Mouse (Mus musculus): ENCODE measurements at regions not wholly inside any gene's neighbourhood (a gene's known extent, or its start where the extent isn't known, plus 50 kb on each side); places are given as distances from the start of the nearest gene placed in this dataset.

DNA sequence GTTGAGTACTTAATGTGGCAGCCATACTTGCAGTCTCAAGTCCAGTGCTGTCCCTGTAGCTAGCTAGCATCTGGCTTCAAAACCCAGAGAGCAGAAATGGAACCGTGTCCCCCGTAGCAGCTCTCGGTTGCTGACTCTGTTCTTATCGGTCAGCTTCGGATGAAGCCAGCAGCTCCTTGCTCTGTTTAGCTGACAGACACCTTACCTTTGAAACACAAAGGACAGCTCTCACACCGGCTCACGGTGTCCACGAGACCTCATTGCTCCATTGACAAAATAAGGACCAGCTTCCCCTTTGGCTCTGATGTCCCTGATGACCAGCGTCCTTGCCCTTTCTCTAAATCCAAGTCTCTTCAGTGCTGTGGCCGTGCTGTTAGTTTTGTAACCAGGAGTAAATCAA is 435.3 kb upstream of the Kif2a start:
- intact Hi-C loops (cut with DNase I) = no loop called here
- no peak for DNase-seq

DNA sequence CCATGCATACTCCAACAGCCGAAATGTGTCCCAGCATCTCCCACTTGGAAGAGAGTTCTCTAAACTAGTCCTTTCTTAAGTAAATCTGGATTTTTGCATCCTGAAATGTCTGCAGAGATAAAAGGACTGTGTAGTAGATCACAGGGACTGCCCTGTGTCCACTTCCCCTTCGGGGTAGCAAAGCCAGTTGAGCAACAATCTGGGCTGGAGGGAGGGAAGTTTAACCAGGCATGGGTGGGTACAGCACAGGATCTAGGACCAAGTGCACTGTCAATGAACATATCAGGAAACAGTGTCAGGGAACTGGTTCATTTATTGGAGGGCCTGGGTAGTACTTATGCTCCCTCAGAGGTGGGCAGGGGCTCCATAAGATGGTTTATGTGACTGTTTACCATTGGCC is 434.5 kb upstream of the Kif2a start:
- intact Hi-C loops (cut with DNase I) = no loop called here
- no peak for DNase-seq

DNA sequence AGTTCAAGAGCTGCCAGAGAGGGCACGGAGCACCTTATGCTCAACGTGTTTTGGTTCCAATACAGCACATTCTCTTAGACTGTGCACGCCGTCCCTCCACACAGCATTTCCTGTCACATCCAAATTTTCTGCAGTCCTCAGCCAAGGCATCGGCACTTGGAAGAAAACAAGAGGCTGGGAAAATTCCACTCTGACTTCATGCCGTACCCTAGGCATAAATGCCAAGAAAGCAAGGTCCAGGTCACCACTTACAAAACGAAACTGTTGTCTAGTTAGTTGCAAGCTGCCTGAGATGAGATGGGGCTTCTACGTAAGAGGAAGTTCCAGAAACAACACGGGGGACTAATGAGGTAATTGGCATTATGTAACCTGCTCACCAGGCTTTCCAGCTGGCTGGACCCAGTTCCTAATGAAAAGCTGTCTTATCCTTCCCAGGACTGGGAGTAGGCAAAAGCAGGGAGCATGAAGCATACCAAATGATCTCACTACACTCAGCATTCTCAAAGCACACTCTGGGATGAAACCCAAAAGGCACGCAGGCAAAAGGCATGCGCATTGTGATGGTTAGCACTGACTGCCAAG is 427.8 kb upstream of the Kif2a start:
- peak; percentile 63 for DNase-seq
- intact Hi-C loops (cut with DNase I) = no loop called here

DNA sequence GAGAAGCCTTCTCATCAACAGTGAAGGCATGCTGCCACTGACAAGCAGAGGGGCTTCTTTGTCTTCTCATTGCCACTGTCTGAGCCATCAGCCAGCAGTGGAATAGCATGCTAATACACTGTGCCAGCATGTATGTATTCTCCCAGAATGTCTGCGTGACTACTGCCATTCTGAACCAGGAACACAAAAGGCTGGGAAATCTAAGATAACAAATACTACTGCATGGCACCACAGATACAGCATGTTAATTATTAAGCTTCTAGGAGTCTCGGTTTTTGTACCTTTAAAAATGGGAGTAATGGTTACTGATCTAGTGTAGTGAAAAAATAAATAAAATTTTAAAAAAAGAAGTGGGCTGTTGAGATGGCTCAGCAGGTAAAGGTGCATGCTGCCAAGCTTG is 425.9 kb upstream of the Kif2a start:
- intact Hi-C loops (cut with DNase I) = no loop called here
- no peak for DNase-seq

DNA sequence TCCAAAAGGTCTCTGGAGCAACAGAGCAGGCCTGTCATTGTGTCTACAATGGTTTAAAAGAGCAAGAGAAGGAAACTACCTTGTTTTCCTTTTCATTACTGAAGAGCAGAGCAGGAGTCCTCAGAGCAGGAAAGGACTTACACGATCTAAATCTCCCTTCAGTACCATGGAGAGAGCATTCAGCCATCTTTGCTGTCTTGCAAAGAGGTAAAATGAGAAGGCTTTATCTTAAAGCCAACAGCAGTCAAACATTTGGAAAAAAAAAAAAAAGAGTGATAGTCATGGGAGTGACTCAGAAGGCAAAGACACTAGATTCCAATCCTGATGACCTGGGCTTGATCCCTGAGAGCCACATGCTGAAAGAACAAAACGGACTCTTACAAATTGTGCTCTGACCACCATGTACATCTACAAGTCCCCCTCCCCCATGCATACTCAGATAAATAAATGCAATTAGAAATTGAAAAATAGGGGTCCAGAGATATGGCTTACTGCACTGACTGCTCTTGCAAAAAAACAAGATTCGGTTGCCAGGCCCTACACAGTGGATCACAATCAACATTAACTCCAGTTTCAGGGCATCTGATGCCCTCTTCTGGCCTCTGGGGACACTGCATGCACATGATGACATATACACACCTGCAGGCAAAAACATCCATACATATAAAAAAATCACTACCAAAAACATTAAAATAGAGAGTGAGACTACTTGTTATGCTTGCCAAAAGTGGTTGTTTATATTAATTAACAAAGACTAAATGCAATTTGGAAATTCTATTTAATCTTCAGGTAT is 397.6 kb upstream of the Kif2a start:
- DNase-seq = no peak
- intact Hi-C loops (cut with DNase I) = no loop called here

DNA sequence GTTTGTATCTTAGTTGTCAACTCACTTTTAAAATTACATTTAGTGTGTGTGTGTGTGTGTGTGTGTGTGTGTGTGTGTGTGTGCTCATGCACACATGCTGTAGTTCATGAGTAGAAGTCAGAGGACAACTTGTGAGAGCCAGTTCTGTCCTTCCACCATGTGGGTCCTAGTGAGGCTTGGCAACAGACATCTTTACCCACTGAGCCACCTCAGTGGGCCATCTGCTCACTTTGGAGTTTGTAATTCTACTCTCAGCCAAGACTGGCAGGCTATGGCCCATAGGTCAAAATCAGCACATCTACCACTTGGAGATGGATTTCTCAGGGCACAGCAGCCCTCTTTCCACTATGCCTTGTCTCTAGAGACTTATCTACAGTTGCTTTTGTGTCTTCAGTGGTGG is 388.3 kb upstream of the Kif2a start:
- peak; percentile 27 for DNase-seq
- intact Hi-C loops (cut with DNase I) = no loop called here

DNA sequence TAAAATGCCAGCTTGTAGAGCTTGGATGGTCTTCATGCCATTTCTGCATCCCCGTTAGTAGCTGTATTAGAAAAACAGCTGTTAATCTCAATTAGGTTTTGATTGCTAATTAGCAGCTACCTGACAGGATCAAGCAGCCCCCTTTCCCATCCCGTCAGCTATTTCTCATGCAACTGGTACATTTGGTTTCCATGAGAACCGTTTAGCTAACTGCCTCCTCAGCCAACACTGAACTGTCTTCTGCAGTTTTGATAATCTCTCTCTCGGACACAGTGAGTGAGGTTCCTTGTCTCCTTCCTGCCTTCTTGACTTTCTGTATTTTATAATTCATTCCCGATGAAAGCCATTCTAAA is 385.7 kb upstream of the Kif2a start:
- DNase-seq = no peak
- intact Hi-C loops (cut with DNase I) = no loop called here

DNA sequence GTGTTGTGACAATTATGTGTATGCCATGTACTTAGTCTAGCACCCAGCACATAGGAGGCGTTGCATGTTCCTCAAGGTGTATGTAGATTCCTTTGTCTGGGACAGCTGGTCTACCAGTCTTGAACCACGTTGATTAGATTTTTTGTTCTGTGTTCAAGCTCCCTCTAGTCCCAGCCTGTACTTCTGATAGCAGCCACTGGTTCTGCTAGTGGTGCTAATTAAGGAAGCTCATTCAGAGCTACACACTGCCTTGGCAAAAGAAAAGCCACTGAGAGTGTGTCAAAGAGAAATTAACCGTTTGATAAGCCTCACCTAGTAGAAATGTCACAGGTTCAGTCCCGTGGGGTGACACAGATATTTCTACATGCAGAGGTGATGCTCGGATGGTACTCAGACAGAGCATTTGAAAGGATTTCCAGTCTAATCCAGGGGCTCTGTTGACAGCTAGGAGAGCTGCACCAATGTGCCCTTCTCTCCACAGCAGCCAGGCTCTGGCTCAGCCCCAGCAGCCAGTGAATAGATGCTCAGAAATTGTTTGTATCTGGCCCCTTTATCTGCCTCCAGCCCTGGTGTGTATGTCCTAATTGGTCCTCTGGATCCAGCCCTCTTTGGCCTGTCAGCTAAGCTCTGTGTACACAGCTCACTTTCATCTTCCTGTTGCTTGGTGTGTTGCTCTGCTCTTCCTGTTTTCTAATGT is 385.2 kb upstream of the Kif2a start:
- intact Hi-C loops (cut with DNase I) = no loop called here
- DNase-seq = peak; percentile 42

DNA sequence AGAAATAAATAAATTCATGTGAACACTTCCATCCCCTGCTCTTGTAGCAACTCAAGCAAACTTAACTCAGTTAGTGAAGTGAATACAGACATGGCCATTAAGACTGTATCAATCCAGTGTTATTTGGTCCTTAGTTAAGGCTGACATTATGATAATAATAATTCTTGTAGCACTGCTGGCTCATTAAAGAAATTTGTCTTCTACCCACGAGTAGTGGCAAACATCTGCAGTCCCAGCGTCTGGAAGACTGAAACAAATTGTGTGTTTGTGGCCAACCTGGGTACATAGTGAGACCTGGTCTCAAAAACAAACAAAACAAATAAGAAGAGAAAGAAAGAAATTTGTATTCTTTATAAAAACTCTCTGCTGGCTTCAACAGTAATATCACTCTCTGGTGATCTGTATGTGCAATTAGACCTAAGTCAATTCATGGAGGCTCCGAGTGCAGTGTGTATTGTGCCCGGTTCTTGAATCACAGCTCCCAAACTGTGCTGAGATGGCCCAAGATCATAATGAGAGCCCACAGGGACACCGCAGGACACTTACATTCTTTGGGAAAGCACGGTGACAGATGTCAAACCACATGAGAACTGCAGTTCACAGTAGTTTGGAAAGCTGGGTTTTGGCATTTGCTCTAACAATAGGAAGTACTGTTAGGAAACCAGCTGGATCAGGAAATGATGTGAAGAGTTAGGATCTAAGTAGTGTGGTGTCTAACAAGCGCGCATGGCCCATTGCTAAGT is 376.9 kb upstream of the Kif2a start:
- intact Hi-C loops (cut with DNase I) = no loop called here
- DNase-seq = no peak

DNA sequence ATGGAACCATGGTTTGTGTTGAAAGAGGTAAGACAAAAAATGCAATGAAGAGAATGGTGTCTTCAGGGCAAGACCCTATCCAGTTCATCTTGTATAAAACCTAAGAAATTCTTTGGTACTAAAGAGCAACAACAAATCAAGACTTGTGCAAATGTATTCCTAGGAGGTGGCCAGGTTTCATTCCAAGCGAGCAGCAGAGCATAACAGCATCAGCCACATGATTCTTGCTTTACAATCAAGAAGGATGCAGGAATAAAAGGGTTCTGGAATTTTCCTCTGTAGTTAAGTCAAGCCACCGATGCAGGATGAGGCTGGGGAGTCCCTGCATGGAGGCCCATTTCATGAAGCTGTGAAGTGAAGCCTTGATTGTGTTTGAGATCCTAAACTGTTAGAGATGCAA is 374.1 kb upstream of the Kif2a start:
- no peak for DNase-seq
- intact Hi-C loops (cut with DNase I) = no loop called here

DNA sequence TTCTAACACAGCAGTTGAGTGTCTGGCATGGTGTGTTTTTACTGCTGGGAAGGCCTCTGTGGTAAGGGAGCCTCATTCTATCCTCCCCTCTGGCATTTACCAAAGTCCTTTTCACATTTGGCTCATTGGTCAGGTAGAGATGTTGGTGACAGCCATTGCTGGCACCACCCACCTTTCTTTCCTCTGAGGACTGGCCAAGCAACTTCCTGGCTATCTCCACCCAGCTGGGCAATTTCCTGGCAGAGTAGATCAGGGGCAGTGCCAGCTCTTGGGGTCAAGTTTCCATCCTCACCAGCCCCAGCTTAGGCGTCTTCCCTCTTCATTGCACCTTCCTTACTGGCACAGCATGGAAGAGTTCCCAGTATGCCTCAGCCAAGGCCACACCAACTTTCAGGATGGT is 372.5 kb upstream of the Kif2a start:
- intact Hi-C loops (cut with DNase I) = no loop called here

DNA sequence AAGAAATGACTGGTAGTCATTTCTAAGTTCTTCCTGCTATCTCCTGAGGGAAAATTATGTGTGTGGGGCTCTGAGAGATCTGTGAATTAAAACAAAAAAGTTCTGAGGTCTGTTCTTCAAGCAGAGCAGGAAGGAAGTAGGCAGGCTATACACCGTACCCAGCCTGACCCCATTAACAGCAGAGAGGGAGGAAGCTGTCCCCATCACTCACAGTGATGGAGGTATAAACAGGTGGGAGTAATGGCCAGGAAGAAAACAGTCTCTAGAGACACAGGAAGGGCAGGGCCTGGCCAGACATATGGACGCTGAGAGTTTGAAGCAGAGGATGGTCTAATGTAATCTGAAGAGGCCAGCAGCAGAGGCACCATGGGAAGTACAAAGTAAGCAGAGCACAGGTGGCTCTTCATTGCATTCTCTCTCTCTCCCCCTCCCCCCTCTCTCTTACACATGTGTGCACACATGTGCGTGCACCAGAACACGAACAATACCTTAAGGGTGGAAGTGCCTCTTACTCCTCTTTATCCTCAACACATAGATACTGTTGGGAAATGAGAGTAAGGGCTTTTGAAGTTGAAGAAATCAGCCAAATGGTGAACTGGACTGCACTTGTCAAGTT is 367.7 kb upstream of the Kif2a start:
- intact Hi-C loops (cut with DNase I) = no loop called here
- no peak for DNase-seq

More for the DNA sequence above, 372.5 kb upstream of the Kif2a start:
- DNase-seq = no peak

DNA sequence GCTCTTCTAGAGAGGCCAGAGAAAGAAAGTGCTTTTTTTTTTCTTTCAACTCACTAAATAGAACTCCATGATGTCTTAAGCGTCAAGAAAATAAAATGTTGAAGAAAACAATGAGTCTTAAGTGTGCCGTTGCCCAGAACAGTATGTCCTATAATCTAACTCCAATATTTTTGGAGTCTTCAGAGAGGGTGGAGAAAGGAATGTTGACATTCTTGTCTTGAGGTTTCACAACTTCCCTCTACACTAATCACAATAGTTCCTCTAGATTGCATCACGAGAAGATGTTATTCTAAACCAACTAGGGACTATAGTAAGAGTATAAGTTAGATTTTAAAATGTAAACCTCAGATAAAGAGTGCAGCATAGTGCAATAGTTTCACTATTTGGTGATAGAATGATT is 367.1 kb upstream of the Kif2a start:
- DNase-seq = no peak

DNA sequence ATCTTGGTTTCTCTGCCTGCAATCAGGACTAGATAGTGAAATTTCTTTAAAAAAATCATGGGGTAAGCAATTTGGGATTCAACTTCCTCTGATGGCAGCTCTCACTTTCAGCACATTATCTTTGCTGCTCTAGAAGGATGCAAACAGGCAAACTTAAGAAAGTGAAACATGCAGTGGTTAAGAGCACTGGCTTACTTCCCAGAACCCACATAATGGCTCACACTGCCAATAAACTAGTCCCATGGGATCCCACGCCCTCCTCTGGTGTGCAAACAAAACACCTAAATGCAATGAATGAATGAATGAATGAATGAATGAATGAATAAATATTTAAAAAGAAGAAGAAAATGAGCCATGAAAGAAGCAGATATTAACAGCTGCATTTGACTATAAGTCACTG is 356.1 kb upstream of the Kif2a start:
- intact Hi-C loops (cut with DNase I) = no loop called here
- DNase-seq = no peak

More for the DNA sequence above, 367.1 kb upstream of the Kif2a start:
- intact Hi-C loops (cut with DNase I) = no loop called here

DNA sequence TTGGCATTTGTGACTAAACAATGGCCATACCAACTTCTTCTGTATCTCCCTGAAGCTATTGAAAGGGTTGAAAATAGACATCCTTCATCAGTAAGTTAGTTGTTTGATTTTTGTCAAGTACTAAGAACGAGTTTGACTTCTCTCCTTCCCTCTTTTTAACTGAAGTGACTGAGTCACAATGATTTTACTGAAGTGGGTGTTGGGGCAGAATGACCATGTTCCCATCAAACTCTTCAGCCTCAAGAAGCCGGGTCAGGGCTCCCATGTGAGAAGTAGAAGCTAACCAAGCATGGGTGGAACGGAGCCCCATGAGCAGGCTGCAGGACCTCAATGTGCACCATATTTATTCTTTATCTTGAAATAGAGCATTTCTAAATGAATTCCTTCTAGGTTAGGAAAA is 350.7 kb upstream of the Kif2a start:
- intact Hi-C loops (cut with DNase I) = no loop called here

DNA sequence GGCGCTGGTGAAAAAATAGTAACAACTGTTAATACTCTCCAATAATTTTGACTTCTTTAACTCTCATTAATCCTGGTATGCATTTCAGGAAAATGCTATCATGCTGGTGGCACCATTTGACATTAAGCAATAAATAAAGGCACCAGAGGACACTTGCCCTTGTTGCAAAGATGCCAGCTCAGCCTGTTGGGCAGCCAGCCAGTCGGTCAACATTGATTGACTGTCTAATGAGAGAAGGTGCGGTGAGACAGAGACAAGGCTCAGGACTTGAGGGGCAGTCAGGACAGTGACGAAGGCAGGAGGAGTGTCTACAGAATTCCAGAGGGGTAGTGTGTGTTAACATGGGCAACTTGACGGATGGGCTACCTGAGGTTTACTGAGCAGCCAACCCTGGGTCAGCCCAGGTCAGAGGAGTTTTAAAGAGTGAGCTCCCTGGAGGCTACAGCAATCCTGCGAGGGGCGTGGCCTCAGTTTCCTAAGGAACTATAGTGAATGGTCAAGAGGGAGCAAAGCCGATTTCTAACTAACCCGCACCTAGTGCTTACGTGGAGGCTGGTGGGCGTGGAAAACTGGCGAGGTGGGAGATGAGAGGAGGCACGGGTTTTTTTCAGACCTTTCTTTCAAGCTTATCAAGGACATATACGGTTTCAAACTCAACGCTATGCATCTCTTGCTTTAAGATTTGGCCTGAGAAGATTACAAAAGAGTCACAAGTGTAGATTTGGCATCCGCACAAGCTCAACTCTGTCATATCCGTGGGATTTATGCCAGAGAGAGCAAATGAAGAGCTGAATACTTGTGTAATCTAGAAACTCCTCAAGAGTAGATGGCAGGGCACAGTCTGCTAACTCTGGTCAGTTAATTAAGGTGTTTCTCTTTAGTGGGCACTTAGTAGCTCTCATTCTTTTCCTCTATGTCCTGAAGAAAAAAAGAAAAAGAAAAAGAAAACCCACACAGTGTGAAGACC is 350.0 kb upstream of the Kif2a start:
- intact Hi-C loops (cut with DNase I) = no loop called here
- DNase-seq = peak; percentile 56

More for the DNA sequence above, 350.7 kb upstream of the Kif2a start:
- no peak for DNase-seq

DNA sequence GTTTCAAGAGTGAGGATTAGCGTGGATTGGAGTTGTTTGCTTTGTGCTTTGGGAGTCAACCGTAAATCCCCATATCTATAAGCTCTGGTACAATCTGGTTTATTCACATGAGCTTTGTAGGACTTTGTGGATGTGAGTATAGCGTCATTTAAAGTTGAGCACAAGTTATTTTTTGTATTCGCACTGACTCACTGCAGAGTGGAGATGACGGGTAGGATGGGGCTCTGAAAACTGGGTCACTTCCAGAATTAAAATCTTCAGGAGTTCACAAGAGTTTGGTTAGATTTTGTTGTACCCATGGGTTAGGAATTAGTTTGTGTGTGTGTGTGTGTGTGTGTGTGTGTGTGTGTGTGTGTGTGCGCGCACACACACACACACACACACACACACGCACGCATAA is 345.7 kb upstream of the Kif2a start:
- intact Hi-C loops (cut with DNase I) = no loop called here
- DNase-seq = no peak

DNA sequence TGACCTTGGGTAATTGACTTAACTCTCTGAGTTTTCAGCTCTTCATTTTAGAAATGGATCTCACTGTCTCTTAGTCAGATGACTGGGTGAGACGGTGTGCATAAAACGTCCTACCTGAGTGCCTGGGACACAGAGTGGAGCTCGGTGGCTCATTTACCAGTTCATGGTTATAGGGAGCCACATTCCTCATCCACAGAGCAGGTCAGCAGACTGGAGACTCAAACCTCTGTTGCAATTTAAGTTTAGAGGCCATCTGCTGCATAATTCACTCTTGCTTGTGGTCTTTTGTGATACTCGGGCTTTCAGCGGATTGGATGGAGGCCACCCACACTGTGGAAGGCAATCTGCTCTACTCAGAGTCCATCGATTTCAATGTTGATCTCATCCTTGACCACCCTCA is 343.8 kb upstream of the Kif2a start:
- intact Hi-C loops (cut with DNase I) = no loop called here
- no peak for DNase-seq

DNA sequence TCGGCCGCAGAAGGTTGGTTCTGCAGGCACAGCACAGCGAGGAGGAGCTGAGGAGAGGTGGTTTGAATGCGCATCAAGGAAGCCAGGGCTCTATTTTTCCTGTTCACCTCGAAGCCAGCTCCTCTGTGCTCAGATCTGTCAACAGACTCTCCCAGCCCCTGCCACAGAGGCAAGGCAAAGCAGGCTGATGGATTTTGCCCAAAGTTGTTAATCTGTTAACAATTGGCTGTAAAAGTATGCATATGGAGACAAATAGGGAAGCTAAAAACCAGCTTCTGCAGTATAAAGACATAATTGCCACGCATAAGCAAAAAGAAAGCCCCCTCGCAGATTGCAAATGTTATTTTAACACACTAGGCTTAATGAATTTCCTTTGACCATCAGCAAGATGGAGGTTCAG is 343.3 kb upstream of the Kif2a start:
- intact Hi-C loops (cut with DNase I) = no loop called here

More for the DNA sequence above, 343.3 kb upstream of the Kif2a start:
- DNase-seq = no peak
